Mouse (Mus musculus): ENCODE results near the gene Hdac9.
A peak's percentile ranks its signal among the peaks of the same experiment; 100 is the strongest.

Gene Hdac9

GRCm38 (mm10) chr12:34212162-34212561 lies 704.7 kb downstream of the Hdac9 start:
- DNase-seq: no peak

DNA sequence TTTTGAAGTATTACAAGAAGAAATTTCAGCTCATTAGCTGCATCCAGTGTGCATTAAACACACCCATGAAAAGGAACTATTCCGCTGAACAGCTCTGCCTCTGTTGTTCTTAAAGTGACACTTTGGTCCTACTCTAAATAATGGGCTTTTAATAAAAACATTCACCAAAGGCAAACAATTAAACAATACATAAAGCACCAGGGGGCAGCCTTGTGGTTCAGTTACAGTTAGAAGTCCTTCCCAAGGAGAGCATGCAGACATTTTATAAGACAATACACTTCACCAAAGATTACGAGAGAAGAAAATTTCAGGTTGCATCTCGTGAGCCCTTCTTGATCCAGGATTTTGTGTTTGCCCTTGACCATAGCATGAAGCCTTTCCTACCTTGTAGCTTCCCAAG lies 715.4 kb downstream of the Hdac9 start:
- peak; percentile 48 for DNase-seq

DNA sequence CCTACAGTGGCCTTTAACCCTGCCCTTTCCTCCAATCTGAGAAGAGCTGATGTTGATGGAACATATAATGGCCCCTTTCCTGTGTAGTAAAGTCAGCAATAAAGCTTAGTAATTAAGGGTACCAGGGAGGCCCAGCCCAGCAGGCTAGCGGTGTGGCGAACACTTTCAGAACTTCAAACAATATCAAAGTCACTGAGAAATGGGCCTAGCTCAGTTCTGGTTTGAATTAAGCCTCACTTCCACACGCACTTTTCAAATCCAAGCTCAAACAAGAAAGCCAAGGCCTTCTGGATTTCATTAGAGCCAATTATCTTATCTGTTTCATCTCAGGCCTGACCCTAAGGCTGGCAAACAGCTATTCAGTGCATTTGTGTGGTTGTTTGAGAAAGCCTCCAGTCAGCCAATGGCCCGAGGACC lies 716.9 kb downstream of the Hdac9 start:
- DNase-seq: peak; percentile 84

- DNase-seq: no peak
Measured at GRCm38 (mm10) chr12:34195155-34195828, 721.6 kb downstream of the Hdac9 start.

DNA sequence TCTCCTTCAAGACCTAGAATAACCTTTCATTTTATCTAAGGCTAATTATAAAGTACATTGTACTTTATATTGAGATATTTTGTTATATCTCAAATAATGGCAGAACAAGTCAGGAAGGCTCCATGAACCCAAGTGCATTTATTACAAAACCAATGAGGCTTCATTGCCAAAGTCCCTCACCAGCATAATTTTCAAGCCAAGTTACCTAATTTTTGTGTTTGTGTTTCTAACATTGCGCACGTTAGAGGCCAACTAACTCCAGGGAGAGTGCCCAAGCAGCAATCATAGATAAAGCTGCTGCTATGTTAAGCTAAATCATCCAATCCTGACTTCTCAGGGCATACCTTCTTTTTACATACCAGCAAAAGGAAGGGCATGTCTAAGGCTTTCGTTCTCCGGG lies 722.8 kb downstream of the Hdac9 start:
- DNase-seq: no peak

GRCm38 (mm10) chr12:34191246-34191645 lies 725.6 kb downstream of the Hdac9 start:
- no peak for DNase-seq

- no peak for DNase-seq
Measured at GRCm38 (mm10) chr12:34178931-34179330, 738.0 kb downstream of the Hdac9 start.

GRCm38 (mm10) chr12:34176790-34177189 lies 740.1 kb downstream of the Hdac9 start:
- DNase-seq: no peak

- no peak for DNase-seq
Measured at GRCm38 (mm10) chr12:34173036-34173435, 743.9 kb downstream of the Hdac9 start.

DNA sequence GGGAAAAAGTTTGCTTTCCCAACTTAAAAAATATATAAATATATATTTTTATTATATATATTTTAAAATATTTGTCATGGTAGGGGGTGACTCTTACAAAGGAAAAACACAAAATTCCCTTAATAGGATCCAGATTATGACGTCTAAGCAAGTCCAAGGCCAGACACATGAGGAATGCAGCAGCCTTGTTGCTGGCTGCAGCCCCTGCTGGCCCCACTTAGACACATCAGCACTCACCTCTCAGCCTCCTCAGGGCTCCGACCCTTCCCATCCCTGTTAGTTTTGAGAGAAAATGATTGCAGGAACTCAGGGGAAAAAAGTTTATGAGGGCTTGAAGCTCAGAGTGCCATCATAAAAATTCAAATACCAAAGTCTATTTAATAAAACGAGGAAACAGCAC lies 746.3 kb downstream of the Hdac9 start:
- DNase-seq: peak; percentile 64

- no peak for DNase-seq
Measured at GRCm38 (mm10) chr12:34165674-34166073, 751.2 kb downstream of the Hdac9 start.

GRCm38 (mm10) chr12:34156301-34156700 lies 760.6 kb downstream of the Hdac9 start:
- no peak for DNase-seq

DNA sequence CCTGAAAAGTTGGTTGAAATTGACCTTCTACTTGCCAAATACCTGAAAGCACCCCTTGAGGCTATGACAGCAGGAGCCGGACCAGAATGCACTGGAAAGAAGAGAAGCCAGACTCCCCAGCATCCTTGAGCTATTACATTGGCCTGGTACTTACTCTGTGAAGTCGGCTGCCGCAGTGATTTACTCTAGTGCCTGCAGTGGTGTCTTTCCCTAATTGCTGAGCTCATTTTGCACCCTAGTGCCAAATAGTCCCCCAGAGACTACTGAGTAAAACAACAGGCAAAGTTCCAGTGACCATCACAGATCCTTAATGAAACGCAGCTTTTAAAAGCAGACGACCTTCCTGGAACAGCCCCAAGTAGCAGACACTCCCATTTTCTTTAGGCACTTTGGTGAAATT lies 761.2 kb downstream of the Hdac9 start:
- DNase-seq: peak; percentile 23

DNA sequence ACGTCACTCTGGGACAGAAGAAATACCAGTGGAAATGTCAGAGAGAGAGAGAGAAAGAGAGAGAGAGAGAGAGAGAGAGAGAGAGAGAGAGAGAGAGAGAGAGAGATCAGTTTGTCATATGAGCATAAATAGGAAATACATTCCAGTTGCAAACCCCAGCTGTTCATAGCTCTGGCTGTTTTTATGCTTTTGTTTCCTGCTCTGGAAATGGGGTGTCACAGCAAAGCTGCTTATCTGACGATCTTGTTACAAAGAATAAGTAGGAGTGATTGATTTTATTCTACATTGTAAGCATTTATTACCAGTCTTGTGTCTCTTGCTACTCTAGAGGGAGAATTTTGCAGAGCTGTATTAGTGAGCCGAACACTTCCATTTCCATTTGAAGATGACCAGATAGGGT lies 762.1 kb downstream of the Hdac9 start:
- DNase-seq: no peak

GRCm38 (mm10) chr12:34151336-34151735 lies 765.6 kb downstream of the Hdac9 start:
- peak; percentile 38 for DNase-seq

GRCm38 (mm10) chr12:34142743-34143142 lies 774.2 kb downstream of the Hdac9 start:
- DNase-seq: no peak

- DNase-seq: peak; percentile 24
Measured at GRCm38 (mm10) chr12:34113336-34113735, 803.6 kb downstream of the Hdac9 start.

DNA sequence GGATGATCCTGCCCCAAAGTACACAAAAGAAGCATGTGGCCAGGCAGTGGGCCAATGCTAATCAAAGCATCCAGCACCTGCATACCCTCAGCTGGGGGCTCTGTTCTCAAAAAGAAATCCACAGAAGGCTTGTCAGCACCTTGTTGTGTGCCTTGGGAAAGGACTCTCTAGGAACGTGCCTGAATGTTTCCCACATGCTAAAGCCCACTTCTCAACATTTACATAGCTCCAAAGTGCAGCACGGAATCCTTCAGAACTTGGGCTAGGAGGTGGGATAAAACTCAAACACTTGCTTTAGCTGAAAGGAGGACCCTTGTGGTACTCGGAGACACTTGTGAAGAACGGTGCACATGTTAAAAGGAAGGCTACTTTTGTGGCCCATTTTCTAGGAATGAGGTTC lies 823.9 kb downstream of the Hdac9 start:
- DNase-seq: no peak

GRCm38 (mm10) chr12:34091851-34092250 lies 825.0 kb downstream of the Hdac9 start:
- DNase-seq: no peak

DNA sequence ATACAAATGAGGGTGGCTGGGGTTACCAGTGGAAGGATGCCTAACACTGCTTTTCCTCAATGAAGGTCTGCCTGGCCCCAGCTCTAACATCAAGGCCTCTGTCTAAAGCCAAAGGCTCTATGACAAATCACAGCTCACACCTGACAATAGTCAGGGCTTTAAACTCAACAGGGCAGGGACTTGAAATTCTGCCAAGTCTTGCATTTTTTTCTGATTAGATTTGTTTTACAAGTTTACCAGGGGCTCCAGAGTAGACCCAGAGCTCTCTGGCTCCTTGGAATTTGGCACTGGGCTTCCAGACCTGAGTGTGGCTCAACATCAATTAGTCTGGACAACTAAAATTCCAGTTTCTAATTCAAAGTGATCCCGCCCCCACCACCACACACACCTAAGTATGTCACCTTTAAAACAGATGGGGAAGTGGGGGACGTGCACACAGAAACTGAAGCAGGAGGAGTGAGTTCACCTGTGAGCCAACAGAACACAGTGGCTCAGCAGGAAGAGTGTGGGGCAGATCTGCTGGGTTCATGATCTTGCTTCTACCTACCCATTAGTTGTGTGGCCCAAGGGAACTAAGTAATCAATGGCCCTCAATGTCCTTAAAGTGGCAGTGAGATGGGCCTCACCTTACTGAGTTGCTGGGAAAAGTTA lies 829.5 kb downstream of the Hdac9 start:
- DNase-seq: no peak

- DNase-seq: no peak
Measured at GRCm38 (mm10) chr12:34076981-34077380, 839.9 kb downstream of the Hdac9 start.

GRCm38 (mm10) chr12:34075805-34076509 lies 840.9 kb downstream of the Hdac9 start:
- no peak for DNase-seq

DNA sequence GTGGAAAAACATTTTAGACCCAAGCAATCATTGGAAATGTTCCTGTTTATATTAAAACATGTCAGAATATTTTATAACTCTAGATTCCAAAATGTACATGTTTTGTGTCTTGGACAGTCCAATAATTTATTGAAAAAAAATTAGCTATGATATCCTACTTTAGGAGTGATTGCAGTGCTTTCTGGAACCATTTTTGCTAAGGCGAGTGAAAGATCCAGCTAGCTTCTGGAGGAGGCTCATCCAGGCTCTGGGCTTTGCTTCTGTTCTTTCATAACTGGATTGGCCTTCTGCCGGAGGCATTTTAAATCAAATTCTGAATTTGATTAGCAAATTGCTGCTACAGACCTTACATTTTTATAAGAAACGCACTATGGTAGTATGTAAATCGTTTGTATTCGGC lies 864.4 kb downstream of the Hdac9 start:
- DNase-seq: no peak

- no peak for DNase-seq
Measured at GRCm38 (mm10) chr12:34052036-34052435, 864.9 kb downstream of the Hdac9 start.
